Mouse (Mus musculus) heart, embryonic 10.5 days (tissue): Measurements from ENCODE around the gene Mgat5b. TPM values are rescaled to one million over a fixed set of nuclear protein-coding genes. Genes with fewer than 3 reads are reported as not detected.

ENCODE experiments used
- DNase-seq: peaks from one replicate; pipeline ENCODE4 v3.0.0-alpha.2; 2017; ENCODE audit warnings: low spot score
- H3K27ac ChIP-seq: fragments of 300-500 bp; sonication (generic); 2 replicates; pipeline ENCODE4 v1.5.1; 2016; ENCODE audit warnings: mild to moderate bottlenecking
- H3K27me3 ChIP-seq: fragments of 300-500 bp; sonication (generic); 2 replicates; pipeline ENCODE4 v1.6.1; 2016; ENCODE audit warnings: mild to moderate bottlenecking; ENCODE audit not compliant: poor library complexity, insufficient read depth, severe bottlenecking
- H3K36me3 ChIP-seq: fragments of 300-500 bp; sonication (generic); 2 replicates; pipeline ENCODE4 v1.6.1; 2016; ENCODE audit warnings: mild to moderate bottlenecking, moderate library complexity
- H3K4me1 ChIP-seq: fragments of 300-500 bp; sonication (generic); 2 replicates; pipeline ENCODE4 v1.6.1; 2016; ENCODE audit warnings: mild to moderate bottlenecking
- H3K4me3 ChIP-seq: fragments of 300-500 bp; sonication (generic); 2 replicates; pipeline ENCODE4 v1.5.1; 2016; ENCODE audit warnings: mild to moderate bottlenecking, moderate library complexity
- H3K9me3 ChIP-seq: fragments of 300-500 bp; sonication (generic); 2 replicates; pipeline ENCODE4 v1.6.1; 2016; ENCODE audit warnings: mild to moderate bottlenecking, moderate library complexity
- WGBS: fragments of 180-500 bp; shearing (Covaris S2); methylation state at CpG from one replicate; pipeline ENCODE4 v1.1.7; 2016; 5-methylcytosine and 5-hydroxymethylcytosine counted together
- polyA plus RNA-seq: library from polyadenylated mRNA; unstranded; fragments of >200 nt; fragmentation: Nextera tagmentation; extraction: Ambion mirVana; gene quantifications from 2 replicates; pipeline ENCODE4 v1.2.1, GENCODE M21; 2016

Mgat5b gene
- polyA plus RNA-seq: 0.38 and 1.1 TPM in 2 replicates

DNA sequence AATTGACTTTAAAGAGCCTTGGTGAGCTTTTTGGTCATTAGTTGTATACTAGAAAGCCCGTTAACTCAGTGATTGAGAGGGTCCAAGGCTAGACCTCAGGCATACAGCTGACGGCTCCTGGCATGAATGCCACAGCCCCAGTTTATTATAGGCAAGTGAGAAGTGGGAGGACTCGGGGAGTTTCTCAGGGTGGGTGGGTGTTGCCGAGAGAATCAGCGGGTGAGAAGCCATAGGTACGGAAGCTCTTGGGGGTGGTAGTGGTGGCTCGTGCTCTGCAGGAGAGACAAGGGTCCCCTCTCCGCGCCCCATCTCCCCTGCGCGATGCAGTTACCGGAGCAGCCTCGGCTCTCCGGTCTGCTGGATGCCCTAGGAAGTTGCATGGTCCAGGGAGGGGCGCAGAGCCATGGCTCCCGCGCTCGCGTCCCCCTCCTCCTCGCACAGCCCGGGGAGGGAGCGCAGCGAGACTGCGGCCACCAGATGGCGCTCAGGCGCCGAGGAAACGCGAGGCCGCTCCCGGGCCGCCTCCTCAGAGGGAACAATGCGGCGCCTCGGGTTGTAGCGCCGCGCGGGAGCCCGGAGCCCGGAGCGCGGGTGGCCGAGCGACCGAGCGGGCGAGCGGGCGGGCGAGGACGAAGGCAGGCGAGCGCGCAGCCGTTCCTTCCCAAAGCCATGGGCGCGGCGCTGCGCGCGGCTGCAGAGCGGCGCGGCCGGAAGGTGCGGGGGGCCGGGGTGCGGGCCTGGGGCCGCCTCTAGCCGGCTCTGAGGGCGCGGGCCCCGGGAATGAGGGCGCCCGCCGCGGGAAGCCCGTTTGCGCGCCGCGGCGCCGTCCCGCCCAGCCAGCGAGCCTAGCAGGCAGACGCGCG, at the start of gene Mgat5b:
Gene Mgat5b, plus strand, starts transcription at position 541 of the 863 bp plus-strand sequence.
- Histone ChIP-seq H3K36me3 (no peaks in the 10 kb centered on the region), H3K4me3 (peak within 1 kb of the TSS; percentile 72), H3K27me3 (peaks cover 94% of the 10 kb centered on the region), H3K9me3 (no peaks in the 10 kb centered on the region), H3K4me1 (peaks cover 28% of the 10 kb centered on the region), H3K27ac (peak within 1 kb of the TSS; percentile 83)
- DNase-seq: peak; percentile 83
- 1% methylated on average over 88 of the region's 90 CpGs for WGBS

DNA sequence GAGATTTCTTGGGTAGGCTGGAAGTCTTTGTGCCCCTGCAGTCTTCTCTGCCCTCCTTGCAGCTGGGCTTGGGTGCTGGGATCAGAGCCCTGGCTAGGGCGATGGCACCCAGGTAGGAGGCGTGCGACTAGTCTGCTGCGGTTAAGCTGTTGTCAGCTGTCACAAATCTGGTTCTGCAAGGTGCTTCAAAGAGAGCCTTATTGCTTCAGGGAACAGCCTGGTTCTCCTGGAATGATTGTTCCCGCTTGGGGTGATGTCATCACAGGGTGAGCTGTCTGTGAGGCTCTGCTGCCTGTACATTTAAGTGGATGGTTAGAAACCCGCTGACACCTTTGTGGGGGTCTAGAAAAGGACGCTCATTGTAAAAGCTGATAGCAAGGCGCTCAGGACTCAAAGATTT, 49.4 kb upstream of the Mgat5b start:
- DNase-seq: no peak
- peaks cover 68% of the 10 kb centered on the region for H3K36me3 ChIP-seq
- H3K4me3 ChIP-seq: no peak overlapping the region
- no peak overlapping the region for H3K27ac ChIP-seq
- no peaks in the 10 kb centered on the region for H3K27me3 ChIP-seq
- no peaks in the 10 kb centered on the region for H3K9me3 ChIP-seq
- WGBS: 75% methylated on average over 8 of the region's 8 CpGs
- peaks cover 32% of the 10 kb centered on the region for H3K4me1 ChIP-seq

DNA sequence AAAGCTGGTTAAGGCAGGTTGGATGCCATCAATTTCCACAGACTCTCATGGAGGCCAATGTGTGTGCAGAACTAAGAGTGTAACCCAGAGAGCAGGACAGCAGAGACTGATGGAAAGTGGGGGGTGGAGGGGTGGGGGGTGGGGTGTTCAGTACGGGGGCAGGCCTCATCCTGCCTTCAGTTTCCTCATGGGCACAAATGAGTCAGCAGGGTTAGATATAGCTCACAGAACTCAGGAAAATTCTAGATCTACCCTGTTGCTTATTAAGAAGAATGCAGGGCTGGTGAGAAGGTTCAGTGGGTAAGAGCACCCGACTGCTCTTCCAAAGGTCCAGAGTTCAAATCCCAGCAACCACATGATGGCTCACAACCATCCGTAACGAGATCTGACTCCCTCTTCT, 49.0 kb upstream of the Mgat5b start:
- WGBS: 76% methylated on average over 4 of the region's 4 CpGs
- no peaks in the 10 kb centered on the region for H3K27me3 ChIP-seq
- H3K36me3 ChIP-seq: peaks cover 70% of the 10 kb centered on the region
- H3K27ac ChIP-seq: no peak overlapping the region
- no peak overlapping the region for H3K4me3 ChIP-seq
- H3K9me3 ChIP-seq: no peaks in the 10 kb centered on the region
- H3K4me1 ChIP-seq: peaks cover 28% of the 10 kb centered on the region
- DNase-seq: no peak

- Histone ChIP-seq H3K27me3 (no peaks in the 10 kb centered on the region), H3K4me3 (no peak overlapping the region), H3K27ac (no peak overlapping the region), H3K4me1 (peaks cover 11% of the 10 kb centered on the region; the same call in 1 of the 2 replicates), H3K36me3 (peaks cover 61% of the 10 kb centered on the region), H3K9me3 (no peaks in the 10 kb centered on the region)
- DNase-seq: no peak
- WGBS: 92% methylated on average over 9 of the region's 9 CpGs
Measured at GRCm38 (mm10) chr11:116871538-116871937, 47.1 kb upstream of the Mgat5b start.

GRCm38 (mm10) chr11:116873987-116874386, 44.7 kb upstream of the Mgat5b start:
- no peak for DNase-seq

GRCm38 (mm10) chr11:116878454-116878853, 40.2 kb upstream of the Mgat5b start:
- WGBS: 94% methylated on average over 8 of the region's 8 CpGs

More at GRCm38 (mm10) chr11:116873987-116874386, 44.7 kb upstream of the Mgat5b start:
- Histone ChIP-seq H3K9me3 (no peaks in the 10 kb centered on the region), H3K4me3 (no peak overlapping the region), H3K27ac (no peak overlapping the region), H3K27me3 (no peaks in the 10 kb centered on the region), H3K4me1 (peaks cover 7% of the 10 kb centered on the region; the same call in 1 of the 2 replicates), H3K36me3 (peaks cover 46% of the 10 kb centered on the region)
- 91% methylated on average over 20 of the region's 20 CpGs for WGBS

DNA sequence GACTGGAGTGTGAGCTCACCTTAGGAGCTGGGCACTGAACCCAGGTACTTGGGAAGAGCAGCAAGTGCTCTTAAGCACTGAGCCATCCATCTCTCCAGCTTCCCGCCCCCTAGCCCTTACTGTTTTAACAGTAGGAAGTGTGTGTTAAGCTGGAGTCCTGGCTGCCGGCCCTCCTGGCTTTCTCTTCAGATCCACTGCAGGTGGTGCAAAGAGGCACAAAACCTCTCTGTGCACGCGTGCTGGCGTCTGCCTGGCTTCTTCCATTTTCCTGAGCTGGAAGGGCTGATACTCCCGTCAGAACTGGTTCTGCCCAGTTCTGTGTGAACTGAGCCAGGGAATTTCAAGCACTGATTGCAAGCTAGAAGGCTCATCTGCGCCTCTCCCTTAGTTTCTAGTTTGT, 37.8 kb upstream of the Mgat5b start:
- H3K36me3 ChIP-seq: no peaks in the 10 kb centered on the region

More at GRCm38 (mm10) chr11:116878454-116878853, 40.2 kb upstream of the Mgat5b start:
- Histone ChIP-seq H3K36me3 (peaks cover 15% of the 10 kb centered on the region), H3K4me3 (no peak overlapping the region), H3K9me3 (no peaks in the 10 kb centered on the region), H3K4me1 (0 out of 2 replicates have a peak, but pooled peaks cover 5% of the 10 kb centered on the region), H3K27me3 (no peaks in the 10 kb centered on the region), H3K27ac (no peak overlapping the region)
- DNase-seq: no peak

GRCm38 (mm10) chr11:116881440-116881839, 37.2 kb upstream of the Mgat5b start:
- Histone ChIP-seq H3K4me3 (no peak overlapping the region), H3K27me3 (peaks cover 17% of the 10 kb centered on the region)
- no peak for DNase-seq

More for the DNA sequence above, 37.8 kb upstream of the Mgat5b start:
- Histone ChIP-seq H3K4me1 (peaks cover 10% of the 10 kb centered on the region), H3K4me3 (no peak overlapping the region), H3K27me3 (peaks cover 11% of the 10 kb centered on the region), H3K9me3 (no peaks in the 10 kb centered on the region), H3K27ac (no peak overlapping the region)
- 75% methylated on average over 7 of the region's 7 CpGs for WGBS
- no peak for DNase-seq

GRCm38 (mm10) chr11:116882446-116882845, 36.2 kb upstream of the Mgat5b start:
- Histone ChIP-seq H3K4me3 (no peak overlapping the region), H3K27ac (no peak overlapping the region), H3K4me1 (peaks cover 13% of the 10 kb centered on the region), H3K27me3 (peaks cover 27% of the 10 kb centered on the region), H3K9me3 (no peaks in the 10 kb centered on the region), H3K36me3 (no peaks in the 10 kb centered on the region)
- DNase-seq: no peak
- 77% methylated on average over 10 of the region's 10 CpGs for WGBS

More at GRCm38 (mm10) chr11:116881440-116881839, 37.2 kb upstream of the Mgat5b start:
- WGBS: 82% methylated on average over 5 of the region's 5 CpGs
- Histone ChIP-seq H3K27ac (no peak overlapping the region), H3K36me3 (no peaks in the 10 kb centered on the region), H3K4me1 (peaks cover 13% of the 10 kb centered on the region), H3K9me3 (no peaks in the 10 kb centered on the region)

- Histone ChIP-seq H3K4me1 (peaks cover 13% of the 10 kb centered on the region), H3K4me3 (no peak overlapping the region), H3K27ac (no peak overlapping the region), H3K36me3 (no peaks in the 10 kb centered on the region), H3K27me3 (peaks cover 36% of the 10 kb centered on the region), H3K9me3 (no peaks in the 10 kb centered on the region)
- 86% methylated on average over 6 of the region's 6 CpGs for WGBS
- DNase-seq: no peak
Measured at GRCm38 (mm10) chr11:116884061-116884460, 34.6 kb upstream of the Mgat5b start.

GRCm38 (mm10) chr11:116885275-116886151, 33.1 kb upstream of the Mgat5b start:
- Histone ChIP-seq H3K4me3 (peak overlapping the region; percentile 52), H3K4me1 (peaks cover 13% of the 10 kb centered on the region), H3K27me3 (peaks cover 43% of the 10 kb centered on the region), H3K9me3 (no peaks in the 10 kb centered on the region), H3K27ac (0 out of 2 replicates have a peak overlapping the region, but pooled peaks have one; percentile 22), H3K36me3 (no peaks in the 10 kb centered on the region)
- peak; percentile 83 for DNase-seq
- 5% methylated on average over 27 of the region's 28 CpGs for WGBS

DNA sequence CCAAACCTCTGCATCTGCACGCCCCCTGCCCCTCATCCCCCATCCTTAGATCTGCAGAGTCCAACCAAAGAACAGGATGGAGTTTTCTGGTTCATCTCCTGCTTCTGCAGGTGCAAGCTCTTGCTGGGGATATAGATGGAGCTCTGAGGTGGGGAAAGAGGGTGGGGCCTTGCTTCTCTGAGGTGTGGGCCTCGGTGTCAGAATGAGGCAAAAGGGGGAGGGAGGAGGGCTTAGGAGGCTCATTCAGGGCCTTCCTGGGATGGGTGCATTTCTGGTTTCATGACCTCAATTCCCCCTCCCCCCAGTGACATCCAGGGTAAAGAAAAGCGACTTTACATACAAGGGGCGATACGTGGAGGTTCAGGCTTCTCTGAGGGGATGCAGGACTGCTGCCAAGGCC, 31.5 kb upstream of the Mgat5b start:
- Histone ChIP-seq H3K27me3 (peaks cover 46% of the 10 kb centered on the region), H3K4me1 (peaks cover 13% of the 10 kb centered on the region), H3K4me3 (no peak overlapping the region), H3K27ac (no peak overlapping the region), H3K36me3 (no peaks in the 10 kb centered on the region), H3K9me3 (no peaks in the 10 kb centered on the region)
- no peak for DNase-seq
- 55% methylated on average over 5 of the region's 5 CpGs for WGBS
